Mouse (Mus musculus) macrophage (primary cell): ENCODE data around the gene 4930432M17Rik. TPM values are rescaled to one million over a fixed set of nuclear protein-coding genes. Genes with fewer than 3 reads are reported as not detected.
A peak's percentile ranks its signal among the peaks of the same experiment; 100 is the strongest.

Source experiments
- H3K27ac ChIP-seq: fragments of 350-480 bp; formaldehyde crosslinking; 2 replicates; pipeline ENCODE4 v1.9.0; 2021
- H3K36me3 ChIP-seq: fragments of 350-480 bp; formaldehyde crosslinking; 2 replicates; pipeline ENCODE4 v1.9.0; 2021; ENCODE audit errors: inconsistent target
- H3K4me3 ChIP-seq: fragments of 350-480 bp; formaldehyde crosslinking; 2 replicates; pipeline ENCODE4 v1.9.0; 2021; ENCODE audit errors: inconsistent target
- H3K79me2 ChIP-seq: fragments of 350-480 bp; formaldehyde crosslinking; 2 replicates; pipeline ENCODE4 v1.9.0; 2021; ENCODE audit errors: inconsistent target
- WGBS: methylation state at CpG from one replicate; pipeline ENCODE4 v1.1.7; 2026; ENCODE audit warnings: inconsistent platforms; ENCODE audit not compliant: missing documents; 5-methylcytosine and 5-hydroxymethylcytosine counted together
- polyA plus RNA-seq: library from polyadenylated mRNA; stranded (reverse); fragments of 250-400 nt; gene quantifications from 3 replicates; pipeline ENCODE4 v1.2.4, GENCODE M21; 2018; ENCODE audit warnings: inconsistent platforms

Gene 4930432M17Rik
- polyA plus RNA-seq, 1 experiment from 2014 or later = not detected

DNA sequence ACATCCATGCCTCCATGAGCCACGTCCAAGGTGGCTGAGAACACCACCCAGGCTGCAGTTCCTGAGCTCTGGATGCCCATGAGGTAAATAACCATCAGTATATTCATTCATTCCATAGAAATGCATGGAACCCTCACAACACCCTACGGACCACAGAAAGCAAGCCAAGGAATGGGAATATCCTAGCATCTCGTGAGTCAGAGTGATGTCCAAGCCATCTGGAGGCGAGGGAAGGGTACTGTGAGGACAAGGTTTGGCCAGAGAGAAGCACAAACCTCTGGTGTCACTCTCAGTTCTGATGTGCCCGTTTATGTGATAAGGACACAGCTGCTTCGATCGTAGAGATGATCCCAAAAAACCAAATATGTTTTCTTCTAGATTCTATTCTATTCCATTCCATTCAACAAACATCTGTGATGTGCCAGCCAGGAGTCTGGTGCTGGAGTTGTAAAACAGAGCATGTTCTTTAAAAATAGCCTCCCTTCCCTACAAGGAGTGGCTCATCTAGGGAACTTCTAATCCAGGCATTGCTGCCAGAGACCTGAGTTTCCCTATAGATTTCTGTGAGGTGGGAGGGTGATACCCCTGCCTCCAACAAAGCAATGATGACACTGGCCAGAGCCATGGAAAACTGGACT, 40.5 kb downstream of the 4930432M17Rik start:
- H3K4me3 ChIP-seq = no peak overlapping the region
- no peak overlapping the region for H3K27ac ChIP-seq
- no peaks in the 10 kb centered on the region for H3K79me2 ChIP-seq
- WGBS = 94% methylated on average over 7 of the region's 7 CpGs
- H3K36me3 ChIP-seq = no peaks in the 10 kb centered on the region

DNA sequence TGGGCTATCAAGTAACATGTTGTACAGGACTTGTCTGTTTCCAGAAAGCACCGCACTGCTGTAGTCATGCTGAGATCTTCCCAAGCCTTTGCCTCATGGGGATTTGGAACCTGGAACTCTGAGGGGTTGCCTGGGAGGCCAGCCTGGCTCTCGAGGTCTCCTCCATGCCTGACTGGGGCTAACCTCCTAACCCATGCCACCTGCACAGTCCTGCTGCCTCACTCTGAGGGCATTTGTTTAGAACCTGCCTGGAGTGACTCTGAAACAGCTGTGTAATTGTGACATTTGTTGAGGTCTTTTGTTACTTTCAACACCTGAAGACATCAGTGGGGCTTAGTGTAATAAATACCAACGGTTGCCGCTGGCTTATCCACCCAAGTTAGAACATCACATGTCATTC, 41.7 kb downstream of the 4930432M17Rik start:
- 90% methylated on average over 4 of the region's 4 CpGs for WGBS
- H3K27ac ChIP-seq = no peak overlapping the region
- H3K36me3 ChIP-seq = no peaks in the 10 kb centered on the region
- H3K79me2 ChIP-seq = no peaks in the 10 kb centered on the region
- H3K4me3 ChIP-seq = no peak overlapping the region

DNA sequence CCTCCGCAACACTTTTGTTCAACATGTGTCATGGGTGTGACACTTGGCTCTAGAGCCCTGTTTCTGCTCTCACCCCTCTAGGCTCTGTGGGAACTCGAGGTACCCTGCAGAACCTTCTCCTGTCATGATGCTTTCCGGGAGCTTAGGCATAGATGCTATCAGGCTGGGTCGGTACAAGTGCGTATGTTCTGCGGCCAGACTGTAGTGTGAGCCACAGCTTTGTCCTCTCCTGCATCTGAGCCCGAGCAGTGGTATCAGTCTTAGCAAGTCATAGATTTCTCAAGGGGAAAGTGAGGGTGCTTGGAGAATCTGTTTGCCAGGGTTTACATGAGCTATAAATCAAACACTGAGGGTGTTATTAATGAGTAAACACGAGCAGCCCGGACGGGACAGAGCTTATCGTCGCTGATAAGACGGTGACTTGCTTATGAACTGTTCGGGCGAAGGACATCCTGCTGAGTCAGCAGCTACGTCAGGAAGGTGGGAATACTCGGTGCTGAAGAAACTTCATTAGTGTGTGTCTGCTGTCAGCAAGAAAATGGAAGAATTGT, 42.7 kb downstream of the 4930432M17Rik start:
- H3K79me2 ChIP-seq = no peaks in the 10 kb centered on the region
- WGBS = 47% methylated on average over 17 of the region's 17 CpGs
- no peak overlapping the region for H3K27ac ChIP-seq
- H3K36me3 ChIP-seq = no peaks in the 10 kb centered on the region
- no peak overlapping the region for H3K4me3 ChIP-seq

DNA sequence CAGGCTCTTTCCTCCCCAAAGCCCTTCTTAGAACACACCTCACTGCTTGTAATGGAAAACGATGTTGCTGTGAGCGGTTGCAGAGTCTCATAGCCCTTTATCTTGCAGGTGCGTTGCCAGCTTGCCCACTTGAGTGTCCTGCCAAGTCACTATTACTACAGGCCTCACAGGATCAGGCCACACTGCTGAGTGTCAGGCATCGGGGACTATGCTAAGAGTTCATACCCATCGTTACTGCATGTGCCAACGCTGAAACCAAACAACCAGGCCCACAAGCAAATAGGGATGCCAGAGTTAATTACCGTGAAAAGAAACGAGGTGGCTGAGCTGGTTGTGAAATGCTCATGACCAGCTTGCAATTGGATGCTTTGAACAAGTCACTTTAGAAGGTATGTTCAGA, 43.3 kb downstream of the 4930432M17Rik start:
- WGBS = 82% methylated on average over 8 of the region's 8 CpGs

DNA sequence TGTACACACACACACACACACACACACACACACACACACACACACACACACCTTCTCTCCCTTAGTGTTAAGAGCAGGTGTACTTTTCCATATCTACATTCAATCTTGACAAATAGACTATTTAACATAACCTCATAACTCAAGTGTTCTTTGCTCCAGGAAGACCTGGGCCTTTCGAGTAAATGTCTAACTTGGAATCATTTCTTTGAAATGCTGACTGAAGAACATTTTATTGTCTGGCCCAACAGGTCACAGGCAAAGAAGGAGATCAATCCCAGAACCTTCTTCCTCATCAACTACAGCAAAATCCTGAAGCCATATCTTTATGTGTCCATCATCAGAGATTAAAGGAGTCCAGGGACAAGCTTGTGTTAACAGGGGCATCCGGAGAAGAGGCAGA, 43.9 kb downstream of the 4930432M17Rik start:
- 96% methylated on average over 2 of the region's 2 CpGs for WGBS
- Histone ChIP-seq H3K79me2 (no peaks in the 10 kb centered on the region), H3K4me3 (no peak overlapping the region), H3K36me3 (no peaks in the 10 kb centered on the region), H3K27ac (no peak overlapping the region)

More for the DNA sequence above, 43.3 kb downstream of the 4930432M17Rik start:
- H3K79me2 ChIP-seq = no peaks in the 10 kb centered on the region
- H3K4me3 ChIP-seq = no peak overlapping the region
- H3K27ac ChIP-seq = no peak overlapping the region
- H3K36me3 ChIP-seq = no peaks in the 10 kb centered on the region

DNA sequence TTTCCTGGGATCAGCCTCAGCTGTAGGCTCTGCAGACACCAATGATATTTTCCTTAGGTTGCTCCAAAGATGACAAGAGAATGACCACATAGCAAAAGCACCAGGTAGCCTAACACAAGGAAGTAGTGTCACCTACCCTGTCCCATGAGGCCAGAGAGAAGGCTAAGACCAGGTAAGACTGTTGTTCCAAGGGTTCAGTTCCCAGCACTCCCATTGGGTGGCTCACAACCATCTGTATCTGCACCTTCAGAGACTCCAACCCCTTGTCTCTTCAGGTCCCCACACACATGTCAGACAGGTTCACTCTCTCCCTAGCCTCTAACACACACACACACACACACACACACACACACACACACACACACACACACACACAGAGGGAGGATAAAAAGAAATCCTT, 44.8 kb downstream of the 4930432M17Rik start:
- Histone ChIP-seq H3K79me2 (no peaks in the 10 kb centered on the region), H3K36me3 (no peaks in the 10 kb centered on the region), H3K27ac (no peak overlapping the region), H3K4me3 (no peak overlapping the region)

DNA sequence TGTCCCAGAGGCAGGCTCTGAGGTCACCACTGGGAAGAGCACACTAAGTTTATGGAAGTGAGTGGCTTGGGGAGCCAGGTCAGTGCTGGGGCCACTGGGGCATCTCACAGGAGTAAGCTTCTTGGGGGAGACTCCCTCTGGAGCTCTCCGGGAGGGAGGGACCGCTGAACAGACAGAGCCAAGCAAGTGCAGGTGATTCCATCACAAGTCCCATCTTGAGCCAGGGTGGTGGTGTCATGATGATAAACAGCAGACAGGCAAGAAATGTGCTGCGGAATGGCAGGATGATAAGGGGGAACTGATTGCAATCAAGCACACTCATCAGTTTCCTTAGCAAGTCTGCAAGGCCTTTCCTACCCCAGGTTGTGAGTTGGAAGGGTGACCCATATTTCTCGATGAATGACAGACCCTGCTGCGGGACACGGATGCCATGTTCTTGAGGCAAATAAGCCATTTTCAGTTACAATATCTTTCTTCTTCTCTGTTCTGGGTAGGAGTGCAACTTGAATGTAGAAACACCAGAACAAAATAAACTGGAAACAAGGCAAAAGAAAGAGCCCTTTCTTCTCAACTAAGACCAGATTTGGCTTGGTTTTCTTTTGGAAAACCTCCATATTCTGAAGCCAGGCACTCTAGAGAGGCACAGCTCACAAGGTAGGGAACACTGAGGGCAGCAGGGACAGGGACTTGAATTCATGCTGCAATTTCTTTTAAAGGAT, 45.3 kb downstream of the 4930432M17Rik start:
- H3K36me3 ChIP-seq = no peaks in the 10 kb centered on the region
- H3K27ac ChIP-seq = no peak overlapping the region
- WGBS = 71% methylated on average over 6 of the region's 6 CpGs
- no peak overlapping the region for H3K4me3 ChIP-seq
- H3K79me2 ChIP-seq = no peaks in the 10 kb centered on the region

DNA sequence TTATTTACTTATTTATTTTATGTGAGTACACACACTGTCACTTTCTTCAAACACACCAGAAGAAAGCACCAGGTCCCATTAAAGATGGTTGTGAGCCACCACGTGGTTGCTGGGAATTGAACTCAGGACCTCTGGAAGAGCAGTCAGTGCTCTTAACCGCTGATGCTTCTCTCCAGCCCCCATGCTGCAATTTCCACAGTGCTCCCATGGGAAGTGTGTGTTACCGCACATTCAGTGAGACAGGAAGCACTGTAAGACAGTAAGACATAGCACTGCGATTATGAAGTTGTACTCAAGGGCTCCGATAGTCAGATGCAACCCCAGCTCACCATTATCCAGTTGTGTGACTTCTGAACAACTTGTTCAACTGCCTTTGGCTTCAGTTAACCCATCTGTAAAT, 45.9 kb downstream of the 4930432M17Rik start:
- H3K36me3 ChIP-seq = no peaks in the 10 kb centered on the region
- H3K4me3 ChIP-seq = no peak overlapping the region
- H3K79me2 ChIP-seq = no peaks in the 10 kb centered on the region
- WGBS = 95% methylated on average over 5 of the region's 5 CpGs
- H3K27ac ChIP-seq = no peak overlapping the region

DNA sequence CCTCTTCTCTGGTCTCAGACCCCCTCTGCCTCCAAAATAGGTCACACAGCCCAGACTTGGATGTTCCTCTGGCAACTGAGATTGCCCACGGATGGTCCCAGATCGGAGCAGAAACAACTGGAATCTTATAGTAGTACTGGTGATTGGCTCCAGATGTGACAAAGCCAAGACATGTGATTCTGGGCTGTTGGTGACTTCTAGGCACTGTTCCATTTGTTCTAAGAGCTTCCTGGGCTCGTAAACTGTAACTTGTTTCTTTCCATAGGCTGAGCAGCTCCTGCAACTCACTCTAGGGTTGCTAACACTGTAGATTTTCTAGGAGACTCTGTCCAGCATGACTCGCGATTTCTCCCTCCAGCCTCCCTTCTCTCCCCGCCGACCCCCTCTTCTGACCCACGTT, 48.1 kb downstream of the 4930432M17Rik start:
- Histone ChIP-seq H3K4me3 (no peak overlapping the region), H3K79me2 (no peaks in the 10 kb centered on the region), H3K36me3 (no peaks in the 10 kb centered on the region), H3K27ac (no peak overlapping the region)
- 91% methylated on average over 7 of the region's 8 CpGs for WGBS

DNA sequence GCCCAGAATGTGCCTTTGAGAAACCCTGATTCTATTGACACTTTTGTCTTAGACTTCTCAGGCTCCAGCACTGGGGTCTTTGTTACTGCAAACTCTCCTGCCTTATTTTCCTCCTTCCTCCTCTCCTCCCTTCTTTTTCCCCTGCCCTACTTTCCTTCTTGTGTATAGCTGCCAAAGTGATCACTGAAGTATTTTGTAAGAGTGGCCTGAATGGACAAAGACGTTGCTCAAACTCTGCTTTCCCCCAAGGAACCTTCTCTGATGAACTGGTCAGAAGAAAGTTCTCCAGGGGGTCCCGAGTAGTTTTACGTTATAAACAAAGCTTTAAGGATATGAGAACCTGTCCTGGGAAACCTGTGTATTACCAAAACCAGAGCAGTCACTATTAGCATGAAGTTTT, 49.1 kb downstream of the 4930432M17Rik start:
- Histone ChIP-seq H3K4me3 (no peak overlapping the region), H3K36me3 (no peaks in the 10 kb centered on the region)
- whole genome bisulfite sequencing = 95% methylated on average over 3 of the region's 3 CpGs

DNA sequence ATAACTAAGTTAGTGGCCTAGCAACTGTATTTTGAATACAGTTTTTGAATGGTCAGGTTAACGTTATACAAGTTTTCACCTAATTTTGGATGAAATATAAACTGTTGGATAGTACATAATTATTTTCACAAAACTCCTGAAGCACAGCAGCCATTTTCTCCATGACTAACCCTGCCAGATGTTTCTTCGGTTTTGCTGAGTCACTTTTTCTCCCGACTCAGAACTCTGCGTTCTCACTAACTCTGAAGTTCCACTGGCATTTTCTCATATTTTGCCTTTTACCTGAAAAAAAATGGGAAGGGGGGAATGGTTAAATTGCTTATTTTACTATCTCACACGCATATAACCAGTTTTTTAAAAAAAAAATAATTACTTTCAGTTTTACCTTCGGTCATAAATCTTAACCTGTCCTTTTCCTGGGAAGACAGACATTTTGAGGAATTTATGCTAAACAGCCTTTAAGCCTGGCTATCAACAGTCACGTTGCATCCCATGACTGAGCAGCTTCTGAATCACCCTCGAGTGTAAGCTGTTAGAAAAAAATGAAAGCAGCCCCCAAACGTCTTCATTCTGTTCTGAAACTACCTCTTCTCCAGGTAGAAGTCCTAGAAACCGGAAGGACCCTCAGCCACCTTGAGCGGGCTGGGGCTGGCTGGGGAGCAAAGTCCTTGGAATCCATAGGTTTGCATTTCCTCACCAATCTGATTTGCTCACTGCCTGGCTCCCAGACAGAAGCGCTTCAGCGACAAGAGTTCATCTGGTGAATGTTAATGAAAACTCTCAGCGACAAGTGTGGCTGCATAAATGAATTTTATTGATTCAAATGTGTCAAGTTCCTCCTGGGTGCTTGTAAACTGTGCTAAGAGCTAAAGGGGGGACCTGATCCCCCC, 50.5 kb downstream of the 4930432M17Rik start:
- Histone ChIP-seq H3K79me2 (no peaks in the 10 kb centered on the region), H3K4me3 (peak overlapping the region; percentile 1; the same call in 1 of the 2 replicates), H3K27ac (no peak overlapping the region), H3K36me3 (no peaks in the 10 kb centered on the region)
- WGBS = 28% methylated on average over 14 of the region's 14 CpGs

More for the DNA sequence above, 49.1 kb downstream of the 4930432M17Rik start:
- Histone ChIP-seq H3K27ac (no peak overlapping the region), H3K79me2 (no peaks in the 10 kb centered on the region)

DNA sequence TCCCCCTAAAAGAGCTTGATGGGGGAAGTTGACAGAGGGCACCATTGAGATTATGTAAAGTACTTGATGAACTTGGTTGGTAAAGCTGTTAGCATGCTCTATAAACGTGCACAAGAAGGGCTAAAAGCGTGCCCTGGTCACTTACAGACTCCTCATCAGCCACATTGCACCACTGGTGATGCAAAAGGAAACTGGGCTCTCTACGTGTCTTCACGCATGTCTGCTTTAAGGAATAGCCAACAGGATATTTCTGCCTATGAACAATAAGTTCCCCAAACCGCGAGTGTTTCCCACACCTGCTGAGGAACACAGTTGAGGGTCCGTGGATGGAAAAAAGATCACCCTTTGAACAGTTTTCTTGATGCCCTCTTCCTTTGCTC, 51.1 kb downstream of the 4930432M17Rik start:
- no peak overlapping the region for H3K4me3 ChIP-seq
- no peaks in the 10 kb centered on the region for H3K36me3 ChIP-seq
- 9% methylated on average over 7 of the region's 7 CpGs for WGBS
- no peaks in the 10 kb centered on the region for H3K79me2 ChIP-seq
- H3K27ac ChIP-seq = no peak overlapping the region

DNA sequence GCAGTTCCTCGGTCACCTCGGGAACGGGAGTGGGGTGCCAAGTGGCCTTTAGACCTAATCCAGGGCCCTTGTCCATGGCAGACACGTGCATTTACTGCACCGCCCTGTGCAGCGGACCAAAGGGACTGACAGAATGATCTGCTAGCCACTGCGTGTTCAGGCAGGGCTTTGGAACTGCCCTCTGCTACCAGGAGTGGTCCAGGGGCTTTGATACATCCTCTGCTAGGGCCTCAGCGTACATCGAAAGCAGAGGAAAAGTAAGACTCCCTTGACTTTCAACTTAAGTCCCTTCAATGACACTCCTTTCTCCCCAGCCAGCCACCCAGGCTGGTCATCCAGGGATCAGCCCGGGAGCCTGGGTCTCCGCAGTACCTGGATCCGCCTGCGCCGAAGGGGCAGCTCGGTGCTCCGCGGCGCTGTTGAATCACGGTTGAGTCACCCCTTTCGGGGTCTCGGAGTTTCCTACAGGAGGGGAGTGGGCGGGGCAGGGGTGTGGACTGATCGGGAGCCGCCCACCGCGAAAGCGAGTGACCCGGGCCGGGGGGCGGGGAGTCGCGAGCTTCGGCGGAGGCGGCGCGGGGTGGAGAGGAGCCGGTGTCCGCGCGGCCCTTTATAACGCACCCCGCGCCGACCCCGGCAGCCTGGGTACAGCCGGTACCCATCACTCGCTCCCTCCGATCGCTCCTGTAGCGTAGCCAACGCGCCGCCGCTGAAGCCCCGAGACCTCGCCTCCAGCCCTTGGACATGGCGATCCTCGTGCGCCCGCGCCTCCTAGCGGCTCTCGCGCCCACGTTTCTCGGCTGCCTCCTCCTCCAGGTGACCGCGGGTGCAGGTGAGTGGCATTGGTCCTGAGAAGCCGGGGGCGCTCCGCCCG, 52.6 kb downstream of the 4930432M17Rik start, which contains the start of gene F3:
F3 (plus strand) TSS at position 567 of the 874 bp plus-strand sequence.
- H3K4me3 ChIP-seq = peak within 1 kb of the TSS; percentile 35
- H3K79me2 ChIP-seq = no peaks in the 10 kb centered on the region
- WGBS = 2% methylated on average over 64 of the region's 73 CpGs
- no peak within 1 kb of the TSS for H3K27ac ChIP-seq
- H3K36me3 ChIP-seq = no peaks in the 10 kb centered on the region
